Mouse (Mus musculus) megakaryocyte-erythroid progenitor cell, adult 5 weeks (primary cell): ENCODE results near the gene Casp4. TPM values are rescaled to one million over a fixed set of nuclear protein-coding genes. Genes with fewer than 3 reads are reported as not detected.

Experiments used
- polyA plus RNA-seq: library from polyadenylated mRNA; stranded (reverse); fragments of >175 nt; gene quantifications from 2 replicates; pipeline ENCODE4 v1.2.3, GENCODE M21; 2012

Gene Casp4
- 1.3 and 2.0 TPM in 2 replicates for polyA plus RNA-seq

DNA sequence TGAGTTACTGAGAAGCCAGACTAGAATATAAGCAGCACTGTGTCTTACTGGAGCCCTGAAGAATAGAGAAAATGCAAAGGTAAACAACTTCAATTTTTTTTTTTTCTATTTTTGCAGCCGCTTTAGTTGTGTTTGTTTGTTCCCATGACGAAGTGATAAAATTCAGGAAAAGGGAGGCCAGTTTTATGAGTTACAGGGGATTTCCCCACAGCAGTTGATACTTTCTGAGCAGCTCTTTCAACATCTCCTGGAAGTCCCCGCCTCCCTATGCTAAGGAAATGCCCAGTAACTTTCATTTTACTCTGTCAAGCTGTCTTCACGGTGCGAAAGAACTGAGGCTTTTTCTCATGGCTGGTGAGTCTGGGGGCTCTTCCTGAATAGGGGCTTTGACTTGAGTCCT is at the start of gene Casp4:
Gene Casp4, plus strand, starts transcription at position 268 of the 400 bp plus-strand sequence.

DNA sequence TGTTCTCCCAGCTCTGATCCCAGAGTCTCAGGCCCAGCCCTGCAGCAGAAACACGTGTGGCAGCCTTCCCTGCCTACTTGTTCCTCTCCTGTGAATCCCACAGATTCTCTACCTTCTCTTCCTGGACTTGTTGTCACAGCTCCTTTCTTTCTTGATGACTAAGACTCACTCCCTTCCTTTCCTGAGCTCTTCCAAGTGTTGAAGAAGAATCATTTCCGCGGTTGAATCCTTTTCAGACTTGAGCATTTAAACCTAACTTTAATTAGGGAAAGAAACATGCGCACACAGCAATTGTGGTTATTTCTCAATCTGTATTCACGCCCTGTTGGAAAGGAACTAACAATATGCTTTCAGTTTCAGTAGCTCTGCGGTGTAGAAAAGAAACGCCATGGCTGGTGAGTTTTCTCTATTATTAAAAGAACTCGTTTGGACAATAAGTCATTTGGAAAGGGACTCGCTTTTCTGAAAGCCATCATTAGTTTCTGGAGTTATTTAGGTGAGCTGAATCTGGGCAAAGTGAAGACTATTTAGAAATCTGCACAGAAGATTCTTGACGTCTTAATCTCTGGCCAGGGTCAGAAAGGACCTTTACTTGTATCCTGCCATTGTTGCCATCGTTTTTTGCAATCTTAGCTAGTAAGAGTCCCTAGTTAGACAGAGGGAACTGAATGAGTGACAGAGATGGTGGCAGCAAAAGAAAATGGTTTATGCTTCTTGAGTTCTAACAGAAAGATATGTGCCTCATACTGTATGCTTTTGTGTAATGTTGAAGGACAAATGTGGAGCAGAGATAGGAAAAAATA is 10.1 kb upstream of the Casp4 start, which contains the start of gene Casp1:
Gene Casp1, plus strand, starts transcription at position 189 of the 803 bp plus-strand sequence.

DNA sequence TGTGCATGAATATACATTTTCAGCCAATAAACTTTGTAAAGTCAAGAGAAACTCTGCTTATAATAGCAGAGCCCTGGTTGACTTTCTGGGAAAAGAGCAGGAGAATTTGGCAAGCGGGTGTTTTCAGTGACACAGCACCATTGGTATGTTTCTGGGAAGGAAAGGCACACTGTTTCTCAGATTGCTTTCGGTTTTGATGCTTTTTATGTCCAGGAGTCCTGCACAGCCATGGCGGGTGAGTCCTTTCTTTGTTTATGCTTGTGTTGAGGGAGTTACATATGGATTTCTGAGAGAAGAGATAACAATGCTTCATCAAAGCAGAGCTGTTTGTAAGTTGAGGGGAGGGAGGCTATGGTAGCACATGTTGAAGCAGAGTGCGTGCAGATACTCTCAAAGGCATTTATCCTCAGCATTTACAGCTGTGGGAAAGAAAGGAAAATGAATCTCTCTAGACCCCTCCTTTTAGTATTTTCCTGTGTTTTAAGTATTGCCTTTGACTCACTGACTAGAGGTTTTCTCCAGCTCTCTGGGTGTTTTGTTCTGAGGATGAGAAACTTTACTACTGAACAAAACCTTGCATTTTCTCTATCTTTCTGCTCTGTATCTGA is 36.8 kb downstream of the Casp4 start, which contains the start of gene Casp12:
Gene Casp12, plus strand, starts transcription at position 140 of the 608 bp plus-strand sequence.

Other genes starting within 250 kb of the Casp4 start
- 1.6 and 2.0 TPM in 2 replicates for gene Casp1, start 10.3 kb upstream of the Casp4 start, polyA plus RNA-seq
- gene Casp12, start 36.6 kb downstream of the Casp4 start, polyA plus RNA-seq: 0.09 and 0.10 TPM in 2 replicates